Mouse (Mus musculus) spleen, adult 12 weeks (tissue): ENCODE data around the gene Ablim1.
"Not testable (repeated sequence)": the region's sequence is repeated elsewhere in the genome, so short reads cannot be mapped to it uniquely, and the experiment has no call there.

Source experiments
- DNase-seq: peaks from one replicate; pipeline ENCODE4 v3.0.0; 2022; ENCODE audit warnings: low spot score

Ablim1 gene

GRCm38 (mm10) chr19:57155121-57155884 is 159.4 kb downstream of the Ablim1 start:
- no peak for DNase-seq

GRCm38 (mm10) chr19:57152357-57152756 is 162.4 kb downstream of the Ablim1 start:
- no peak for DNase-seq

GRCm38 (mm10) chr19:57151504-57151903 is 163.2 kb downstream of the Ablim1 start:
- no peak for DNase-seq

GRCm38 (mm10) chr19:57150275-57150674 is 164.4 kb downstream of the Ablim1 start:
- no peak for DNase-seq

- DNase-seq, result no peak
Observed at GRCm38 (mm10) chr19:57147746-57148145, 167.0 kb downstream of the Ablim1 start.

- no peak for DNase-seq
Observed at GRCm38 (mm10) chr19:57146936-57147335, 167.8 kb downstream of the Ablim1 start.

GRCm38 (mm10) chr19:57143646-57144045 is 171.1 kb downstream of the Ablim1 start:
- DNase-seq, result no peak

GRCm38 (mm10) chr19:57141756-57142461 is 172.8 kb downstream of the Ablim1 start:
- DNase-seq, result no peak

- no peak for DNase-seq
Observed at GRCm38 (mm10) chr19:57140874-57141273, 173.8 kb downstream of the Ablim1 start.

- DNase-seq, result no peak
Observed at GRCm38 (mm10) chr19:57140071-57140470, 174.6 kb downstream of the Ablim1 start.

- no peak for DNase-seq
Observed at GRCm38 (mm10) chr19:57138909-57139617, 175.7 kb downstream of the Ablim1 start.

- DNase-seq, result no peak
Observed at GRCm38 (mm10) chr19:57138469-57138868, 176.2 kb downstream of the Ablim1 start.

- no peak for DNase-seq
Observed at GRCm38 (mm10) chr19:57138045-57138444, 176.7 kb downstream of the Ablim1 start.

GRCm38 (mm10) chr19:57136228-57136627 is 178.5 kb downstream of the Ablim1 start:
- peak; percentile 42 for DNase-seq

- not testable (repeated sequence) for DNase-seq
Observed at GRCm38 (mm10) chr19:57135654-57136053, 179.1 kb downstream of the Ablim1 start.

- DNase-seq, result no peak
Observed at GRCm38 (mm10) chr19:57134654-57135348, 179.9 kb downstream of the Ablim1 start.

GRCm38 (mm10) chr19:57132916-57133520 is 181.7 kb downstream of the Ablim1 start:
- no peak for DNase-seq

GRCm38 (mm10) chr19:57132281-57132680 is 182.4 kb downstream of the Ablim1 start:
- DNase-seq, result peak; percentile 57

GRCm38 (mm10) chr19:57131366-57131765 is 183.4 kb downstream of the Ablim1 start:
- peak; percentile 41 for DNase-seq

- DNase-seq, result no peak
Observed at GRCm38 (mm10) chr19:57130591-57130990, 184.1 kb downstream of the Ablim1 start.

- no peak for DNase-seq
Observed at GRCm38 (mm10) chr19:57129729-57130128, 185.0 kb downstream of the Ablim1 start.

GRCm38 (mm10) chr19:57128037-57128436 is 186.7 kb downstream of the Ablim1 start:
- DNase-seq, result no peak
